Mouse (Mus musculus) layer of hippocampus, adult 18-20 months (tissue): ENCODE results near the gene Setd3. TPM values are rescaled to one million over a fixed set of nuclear protein-coding genes. Genes with fewer than 3 reads are reported as not detected.

Experiments
- DNase-seq, 2 experiments: peaks; one replicate each; pipeline ENCODE4 v3.0.0; 2022; ENCODE audit warnings: low spot score in 2 of 2
- total RNA-seq, 2 experiments: library from RNA; stranded (reverse); gene quantifications; 2 replicates each; pipeline ENCODE4 v1.2.3; 2021

The Setd3 gene
- total RNA-seq, 2 experiments from 2014 or later: 155 to 162 TPM

DNA sequence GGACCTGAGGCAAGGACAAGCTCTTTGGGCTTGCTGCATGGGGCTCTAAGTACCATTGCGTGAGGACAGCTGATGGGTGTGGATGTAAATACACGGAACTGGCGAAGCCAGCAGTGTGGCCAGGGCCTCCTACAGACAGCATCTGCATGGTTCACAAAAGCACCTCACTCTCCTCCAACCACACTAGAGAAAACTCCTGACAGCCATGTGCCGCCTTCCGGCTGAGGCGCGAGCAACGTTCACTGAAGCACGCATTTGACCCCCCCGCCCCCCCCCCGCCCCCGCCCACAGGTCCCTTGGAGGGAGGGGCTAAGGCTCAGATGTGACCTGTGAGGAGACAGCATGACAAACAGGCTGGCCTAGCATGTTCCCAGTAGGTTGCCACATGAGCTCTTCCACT lies 25.9 kb upstream of the Setd3 start:
- DNase-seq: no peak

DNA sequence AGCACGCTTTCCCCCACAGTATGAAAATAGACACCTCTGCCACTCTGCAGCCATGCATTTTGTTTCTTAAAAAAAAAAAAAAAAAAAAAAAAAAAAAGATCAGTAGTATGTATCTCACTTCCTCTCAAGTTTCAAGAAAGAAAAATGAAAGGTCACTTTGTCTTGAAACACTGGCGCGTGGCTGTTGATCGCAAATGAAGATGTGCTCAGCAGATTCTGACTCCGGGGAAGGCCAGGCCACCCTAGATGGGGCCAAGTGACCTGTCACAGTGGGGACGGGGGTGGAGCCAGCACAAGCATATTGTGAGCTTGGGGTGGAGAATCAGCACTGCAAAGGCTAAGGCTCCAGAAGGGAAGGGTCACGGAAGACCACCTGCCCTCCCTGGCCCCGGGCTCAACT lies 24.8 kb upstream of the Setd3 start:
- DNase-seq: no peak

DNA sequence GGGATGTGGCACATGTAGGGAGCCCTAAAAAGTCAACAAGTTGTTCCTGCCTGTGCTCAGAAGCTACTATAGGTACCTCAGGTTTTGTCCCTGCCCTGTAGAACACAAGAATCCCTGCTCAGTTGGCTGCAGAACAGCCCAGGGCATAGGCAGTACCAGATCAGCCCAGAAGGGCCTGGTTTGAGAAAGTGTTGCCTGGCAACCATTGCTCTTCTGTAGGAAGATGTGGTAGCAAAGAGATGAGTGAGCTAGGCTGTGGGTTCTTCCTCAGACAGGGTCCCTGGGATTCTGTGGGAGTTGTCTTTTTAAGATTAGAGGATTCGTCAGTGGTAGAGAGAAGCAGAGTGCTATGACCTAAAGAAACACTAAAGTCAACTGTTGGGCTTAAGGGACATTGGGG lies 21.0 kb upstream of the Setd3 start:
- no peak for DNase-seq

DNA sequence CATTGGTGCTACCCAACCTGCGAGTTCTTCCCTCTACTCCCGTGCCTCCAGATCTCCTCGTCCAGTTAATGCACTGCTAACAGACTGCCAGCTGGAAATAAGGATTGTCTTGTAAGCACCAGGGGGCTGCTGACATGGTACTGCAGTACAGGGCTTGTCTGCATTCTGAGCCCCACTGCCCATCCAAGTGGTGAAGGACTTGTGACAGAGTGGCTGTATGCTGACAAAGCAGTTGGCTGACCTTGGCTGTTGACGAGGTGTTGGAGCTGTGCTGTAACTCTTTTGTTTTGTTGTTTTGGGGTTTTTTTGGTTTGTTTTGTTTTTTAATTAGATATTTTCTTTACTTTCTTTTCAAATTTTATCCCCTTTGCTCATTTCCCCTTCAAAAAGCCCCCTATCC lies 19.3 kb upstream of the Setd3 start:
- no peak for DNase-seq

DNA sequence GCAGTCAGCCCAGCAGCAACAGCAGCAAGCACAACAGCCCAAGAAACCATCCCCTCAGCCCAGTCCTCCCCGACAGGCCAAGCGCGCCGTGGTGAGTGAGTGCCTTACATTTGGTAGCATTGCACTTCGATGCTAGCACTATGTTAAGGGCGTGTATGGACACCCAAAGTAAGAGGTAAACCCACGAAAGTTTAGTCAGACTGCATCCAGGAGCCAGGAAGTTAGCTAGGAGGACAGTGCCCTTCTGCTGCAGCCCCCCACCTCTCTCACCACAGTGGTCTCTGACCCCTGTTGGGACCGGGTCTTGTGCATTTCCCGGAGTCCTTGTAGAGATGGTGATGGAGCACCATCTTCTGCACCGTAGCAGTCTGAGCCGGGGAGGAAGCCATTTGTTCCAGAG lies 16.6 kb upstream of the Setd3 start:
- DNase-seq: no peak

DNA sequence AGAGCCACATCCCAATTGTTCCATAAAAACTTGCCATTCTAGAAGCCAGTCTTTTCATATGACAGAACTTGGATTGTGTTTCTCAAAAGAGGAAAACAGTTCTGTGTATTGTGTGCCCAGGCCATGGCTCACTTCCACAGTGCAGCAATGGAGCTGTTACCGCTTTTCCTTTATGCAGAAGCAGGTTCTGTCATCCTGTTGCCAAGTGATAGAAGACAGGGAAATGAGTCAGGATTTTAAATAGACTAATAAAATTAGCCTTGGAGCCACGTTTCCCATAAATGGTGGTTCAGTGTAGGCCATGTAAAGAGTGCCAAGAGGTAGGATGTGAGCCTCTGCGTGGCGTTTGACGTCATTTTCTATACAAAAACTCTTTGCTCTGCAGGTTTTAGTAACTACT lies 14.8 kb upstream of the Setd3 start:
- peak in 1 of 2 experiments; percentile 75 for DNase-seq

DNA sequence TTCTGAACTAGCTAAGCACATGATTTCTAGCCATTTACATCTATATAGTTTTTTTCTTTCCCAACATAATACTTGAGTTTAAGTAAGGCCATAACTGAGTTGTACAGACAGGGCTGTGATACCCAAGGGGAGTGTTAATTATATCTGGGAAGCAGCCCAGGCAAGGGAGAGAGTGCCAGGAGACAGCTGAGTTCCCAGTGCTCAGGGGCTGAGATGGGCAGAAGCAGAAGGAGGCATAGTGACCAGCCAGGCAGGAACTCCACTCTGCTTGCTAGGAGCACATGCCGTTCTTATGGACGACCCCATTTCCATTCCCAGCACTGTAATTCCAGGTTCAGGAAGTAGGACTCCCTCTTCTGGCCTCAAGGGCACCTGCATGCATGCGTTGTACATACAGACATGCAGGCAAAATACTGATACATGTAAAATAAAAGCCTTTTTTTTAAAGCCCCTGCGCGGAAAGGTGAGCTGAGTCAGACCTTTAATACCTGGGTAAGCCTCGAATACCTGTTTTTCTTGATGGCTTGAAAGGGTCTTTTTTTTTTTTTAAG lies 8.5 kb upstream of the Setd3 start:
- no peak for DNase-seq

DNA sequence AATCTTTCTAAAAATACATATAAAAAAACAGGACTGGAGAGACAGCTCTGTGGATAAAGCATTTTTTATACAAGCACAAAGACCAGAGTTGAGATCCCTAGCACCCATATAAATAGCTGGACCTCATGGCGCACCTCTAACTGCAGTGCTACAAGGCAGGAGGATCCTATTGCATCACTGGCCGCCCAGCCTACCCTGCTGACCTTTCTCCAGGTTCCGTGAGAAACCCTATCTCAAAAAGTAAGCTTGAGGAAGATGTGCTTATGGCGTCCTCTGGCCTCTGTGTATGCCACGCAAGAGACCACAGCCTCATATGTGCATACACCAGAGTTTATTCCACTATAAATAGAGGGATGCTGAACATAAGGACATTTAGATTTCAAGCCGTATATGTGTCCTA lies 2.6 kb upstream of the Setd3 start:
- DNase-seq: no peak

DNA sequence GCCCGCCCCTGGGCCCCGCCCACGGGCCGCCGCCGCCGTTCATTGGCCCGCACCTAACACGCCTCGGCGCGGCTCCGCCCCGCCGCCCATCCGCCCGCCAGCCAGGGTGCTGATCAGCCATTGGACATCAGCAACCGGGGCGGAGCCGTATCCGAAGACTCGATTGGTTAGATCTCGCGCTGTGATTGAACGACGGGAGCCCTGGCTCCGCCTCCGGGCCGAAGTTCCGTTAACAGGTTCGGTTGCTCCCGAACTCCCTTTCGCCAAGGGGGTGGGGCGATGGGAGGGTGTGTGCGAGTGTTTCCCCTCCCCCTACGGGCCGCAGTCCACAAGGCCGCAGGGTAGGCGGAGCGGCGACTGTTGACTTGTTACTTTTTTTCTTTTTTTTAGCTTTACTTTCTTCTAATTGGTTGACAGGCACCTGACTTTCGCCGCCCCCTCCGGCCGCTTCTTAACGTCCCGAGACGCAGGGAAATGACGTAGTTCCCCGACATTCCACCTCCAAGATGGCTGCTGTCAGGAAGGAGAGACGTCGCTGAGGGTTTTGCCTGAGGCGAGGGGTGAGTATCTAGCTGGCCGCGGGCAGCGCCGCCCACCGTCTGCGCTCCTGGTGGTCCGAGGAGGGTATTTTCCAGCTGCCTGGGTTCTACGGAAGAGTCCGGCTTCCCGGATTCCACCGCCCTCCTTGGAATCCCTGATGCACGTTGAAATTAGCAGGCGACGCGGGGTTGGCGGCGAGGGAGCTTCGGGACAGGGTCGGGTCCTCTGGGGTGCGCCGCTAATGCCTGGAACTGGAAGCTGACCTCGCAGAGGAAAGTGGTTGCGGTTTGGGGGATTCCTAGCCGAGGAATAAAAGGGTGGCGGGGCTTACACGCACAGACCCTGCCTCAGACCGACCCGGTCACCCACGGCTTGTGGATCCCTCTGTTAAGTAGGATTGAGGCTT lies 480 bp upstream of the Setd3 start, which contains the start of gene Ccnk:
TSS of gene Ccnk (plus strand) at position 259 of the 946 bp plus-strand sequence.
- peak; percentile 100 for DNase-seq

DNA sequence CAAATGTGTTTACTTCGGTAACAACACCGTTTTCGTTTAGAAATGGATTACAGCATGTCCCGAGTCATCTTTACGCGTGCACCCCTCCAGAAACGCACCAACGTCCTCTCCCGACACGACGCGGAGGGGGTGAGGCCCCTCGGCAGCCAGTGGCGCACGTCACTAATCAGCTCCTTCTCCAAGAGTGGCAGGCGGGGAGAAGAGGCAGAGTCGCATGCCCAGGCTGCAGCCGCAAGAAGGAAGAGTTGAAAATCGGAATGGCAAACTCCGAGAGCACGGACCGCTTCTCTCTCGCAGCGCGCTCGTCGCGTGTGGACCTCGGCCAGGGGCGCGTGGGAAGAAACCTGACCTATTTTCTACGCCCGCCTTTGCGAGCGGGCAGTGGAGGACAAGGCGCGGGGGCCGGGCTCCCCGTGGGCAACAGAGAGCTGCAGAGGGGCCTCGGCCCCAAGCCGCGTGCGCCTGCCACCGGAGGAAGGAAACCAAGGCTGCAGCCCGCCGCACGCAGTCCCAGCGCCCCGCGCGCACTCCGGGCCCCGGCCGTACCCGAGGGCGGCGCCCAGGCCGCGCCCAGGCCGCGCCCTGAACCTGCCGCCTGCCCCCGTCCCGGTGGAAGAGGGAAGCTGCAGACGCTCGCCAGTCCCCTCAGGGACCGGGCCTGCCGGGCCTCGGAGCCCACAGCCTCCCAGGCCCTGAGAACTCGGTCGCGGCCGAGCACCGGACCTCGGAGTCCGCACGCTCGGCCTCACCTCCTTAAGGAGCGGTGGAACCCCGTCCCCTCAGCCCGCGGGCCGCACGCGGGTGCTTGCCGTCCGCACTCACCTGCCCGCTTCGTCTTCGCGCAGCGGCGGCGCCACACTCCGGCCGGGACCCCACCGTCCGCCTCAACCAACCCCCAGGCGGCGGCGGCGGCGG lies 526 bp downstream of the Setd3 start:
- DNase-seq: peak; percentile 42 to 63

DNA sequence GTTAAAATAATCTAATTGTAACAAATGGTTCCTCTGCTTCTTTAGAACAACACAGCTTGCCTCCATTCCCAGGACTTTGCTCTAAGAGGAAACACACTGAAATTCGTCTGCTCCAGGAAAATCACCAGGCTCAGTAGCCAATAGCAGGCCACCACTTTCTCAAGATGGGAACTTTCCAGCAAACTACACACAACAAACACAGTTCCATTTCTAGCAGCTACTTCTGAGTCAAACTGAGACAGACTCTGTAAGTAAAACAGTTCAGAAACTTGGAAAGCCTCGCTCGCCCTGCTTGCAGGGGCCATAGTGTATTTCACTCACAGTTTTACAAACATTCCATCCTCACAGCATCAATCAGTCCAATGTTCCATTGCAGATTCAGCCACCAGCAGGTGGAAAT lies 2.7 kb downstream of the Setd3 start:
- no peak for DNase-seq

DNA sequence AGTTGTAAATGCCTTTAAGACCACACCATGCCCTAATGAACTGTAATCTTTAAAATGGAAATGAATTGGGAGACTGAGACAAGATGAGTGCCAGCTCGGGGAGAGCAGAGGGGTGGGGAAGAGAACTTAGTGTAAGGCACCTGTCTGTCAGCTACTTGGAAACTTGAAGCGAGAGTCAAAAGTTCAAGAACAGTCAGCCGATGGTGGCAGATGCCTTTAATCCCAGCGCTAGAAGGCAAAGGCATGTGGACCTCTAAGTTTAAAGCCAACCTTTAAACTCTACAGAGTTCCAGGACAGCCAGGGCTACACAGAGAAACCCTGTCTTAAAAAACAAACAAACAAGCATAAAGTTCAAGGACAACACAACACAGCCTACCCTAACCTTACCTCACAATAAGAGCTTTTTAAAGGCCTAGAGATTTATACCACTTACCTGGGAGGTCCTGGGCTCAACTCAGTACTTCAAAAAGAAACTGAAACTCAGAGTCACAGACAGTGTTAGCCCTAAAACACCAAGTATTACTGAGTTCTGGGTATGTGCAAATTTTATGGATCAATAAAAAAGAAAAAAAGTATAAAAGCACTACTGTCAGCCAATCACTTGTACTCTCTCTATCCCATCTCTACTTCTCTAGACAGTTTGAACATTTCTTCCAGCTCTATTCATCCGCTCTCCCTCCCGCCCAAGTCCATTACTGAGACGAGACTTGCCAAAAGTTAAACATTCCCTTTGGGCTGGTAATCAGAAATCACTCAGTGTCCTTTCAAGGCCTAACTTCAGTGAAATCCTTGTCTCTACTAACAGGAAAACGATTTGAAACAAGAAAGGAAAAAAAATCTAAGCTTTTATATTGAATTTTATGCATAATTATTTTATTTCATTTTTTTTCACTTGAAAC lies 4.3 kb downstream of the Setd3 start:
- DNase-seq: no peak

DNA sequence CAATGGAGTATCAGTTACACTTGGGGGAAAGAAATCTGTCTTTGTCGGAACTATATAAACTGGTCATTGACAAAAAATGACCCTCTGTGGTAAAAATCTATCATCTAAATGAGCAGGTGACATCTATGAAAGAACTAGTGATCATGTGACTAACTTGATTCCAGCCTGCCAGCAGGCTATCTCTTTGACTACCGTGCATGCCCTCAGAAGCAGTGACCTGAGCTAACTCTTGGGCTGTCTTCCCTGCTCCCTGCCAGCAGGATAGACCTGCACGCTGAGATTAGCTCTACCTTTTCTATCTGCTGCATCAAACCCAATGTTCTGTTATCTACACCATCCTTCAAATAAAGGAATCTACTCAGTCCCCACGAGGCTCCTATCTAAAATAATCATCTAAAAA lies 6.5 kb downstream of the Setd3 start:
- no peak for DNase-seq

DNA sequence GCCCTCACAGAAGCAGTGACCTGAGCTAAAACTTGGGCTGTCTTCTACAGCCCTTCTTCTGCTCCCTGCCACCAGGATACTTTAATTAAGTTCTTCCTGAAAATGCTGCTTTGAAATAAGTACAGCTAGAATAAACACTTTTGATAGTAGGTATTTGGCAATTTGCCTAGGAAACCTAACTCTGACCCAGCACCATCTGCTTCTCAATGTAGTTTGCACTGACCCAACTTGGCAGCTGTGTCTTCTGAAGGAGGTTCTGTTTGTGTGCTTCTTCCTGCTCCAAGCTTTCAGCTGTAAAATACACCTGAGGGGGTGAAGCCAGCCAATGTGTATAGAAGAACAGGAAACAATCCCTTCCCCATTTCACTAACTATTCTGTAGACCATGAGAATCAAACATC lies 7.8 kb downstream of the Setd3 start:
- DNase-seq: no peak

DNA sequence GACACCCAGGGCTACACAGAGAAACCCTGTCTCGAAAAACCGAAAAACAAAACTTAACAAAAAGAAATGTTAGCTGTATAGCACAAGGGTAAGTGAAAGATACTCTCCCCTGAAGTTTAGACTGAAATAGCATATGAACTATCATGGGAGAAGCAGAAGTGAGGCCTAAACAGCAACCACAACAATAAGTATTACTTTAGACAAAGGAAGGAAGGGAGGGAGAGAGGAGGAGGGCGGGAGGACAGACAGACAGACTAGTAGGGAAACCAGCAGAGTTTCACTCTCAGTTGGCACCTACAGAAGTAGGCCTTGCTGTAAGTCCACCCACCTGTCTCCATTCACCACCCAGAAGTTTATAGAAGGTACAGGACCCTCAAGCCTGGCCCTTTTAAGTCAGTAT lies 8.6 kb downstream of the Setd3 start:
- no peak for DNase-seq

DNA sequence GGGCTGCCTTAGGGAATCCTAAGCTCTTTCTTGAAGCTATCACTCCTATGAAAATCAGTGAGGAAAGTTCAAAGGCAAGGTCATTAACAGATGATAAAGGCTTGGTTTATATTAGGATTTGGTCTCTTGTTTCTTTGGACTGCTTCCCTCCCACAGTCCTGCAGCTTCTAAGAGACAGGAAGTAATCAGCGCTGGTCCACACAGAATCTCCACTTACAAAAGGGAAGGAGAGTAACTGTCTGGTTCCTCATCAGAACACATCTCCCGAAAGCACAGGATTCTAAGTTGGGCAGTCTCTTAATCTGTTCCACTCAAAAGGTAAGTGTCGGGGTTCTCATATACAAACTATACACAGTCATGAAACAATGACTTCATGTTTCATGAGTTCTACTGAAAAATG lies 10.2 kb downstream of the Setd3 start:
- DNase-seq: no peak

DNA sequence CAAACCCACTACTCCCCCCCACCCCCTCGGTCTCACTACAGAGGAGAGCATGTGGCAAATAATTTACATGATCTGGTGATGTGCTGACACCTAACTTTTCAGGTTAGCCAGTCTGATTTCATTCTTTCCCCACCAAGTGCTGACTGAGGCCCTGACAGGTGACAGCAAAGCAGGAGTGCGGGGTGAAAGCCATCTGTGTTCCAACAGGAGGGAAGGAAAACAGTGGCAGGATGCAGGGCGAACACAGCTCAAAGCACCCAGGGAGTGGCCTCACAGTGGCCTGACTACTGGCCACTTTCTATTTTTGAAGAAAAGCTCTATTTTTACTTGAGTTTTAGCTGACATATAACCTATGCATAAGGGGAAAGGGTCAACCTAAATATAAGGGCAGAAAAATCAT lies 15.4 kb downstream of the Setd3 start:
- DNase-seq: no peak

DNA sequence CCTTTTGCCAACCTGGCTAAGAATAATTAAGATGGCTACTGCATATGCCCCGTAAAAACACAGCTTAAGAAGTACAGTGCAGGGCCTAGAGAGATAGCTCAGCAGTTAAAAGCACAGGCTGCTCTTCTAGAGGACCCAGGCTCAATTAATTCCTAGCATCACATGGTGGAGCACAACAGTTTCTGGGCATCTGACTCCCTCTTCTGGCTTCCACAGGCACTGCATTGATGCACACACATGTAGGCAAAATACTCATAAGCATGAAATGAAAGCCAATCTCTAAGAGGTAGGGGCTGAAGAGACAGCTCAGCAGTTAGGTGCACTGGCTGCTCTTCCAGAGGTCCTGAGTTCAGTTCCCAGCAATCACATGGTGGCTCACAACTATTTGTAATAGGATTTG lies 17.1 kb downstream of the Setd3 start:
- peak in 1 of 2 experiments; percentile 65 for DNase-seq

DNA sequence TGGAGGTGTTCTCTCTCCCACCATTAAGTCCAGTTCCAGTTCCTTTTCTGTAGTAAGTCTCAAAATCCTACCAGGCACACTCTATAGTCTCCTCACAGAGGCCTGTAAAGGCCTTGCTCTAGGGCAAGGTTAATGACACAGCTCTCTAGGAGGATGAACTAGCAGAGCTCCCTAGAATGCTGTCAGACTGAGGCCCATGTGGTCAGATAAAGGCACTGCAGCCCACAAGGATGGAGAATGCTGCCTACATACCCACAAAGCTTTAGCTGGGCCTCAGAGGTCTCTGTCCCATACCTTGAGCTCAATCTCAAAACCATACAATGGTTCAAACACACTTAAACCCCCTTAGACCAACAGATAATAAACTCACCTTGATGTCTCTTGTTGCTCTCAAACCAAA lies 19.3 kb downstream of the Setd3 start:
- DNase-seq: no peak

DNA sequence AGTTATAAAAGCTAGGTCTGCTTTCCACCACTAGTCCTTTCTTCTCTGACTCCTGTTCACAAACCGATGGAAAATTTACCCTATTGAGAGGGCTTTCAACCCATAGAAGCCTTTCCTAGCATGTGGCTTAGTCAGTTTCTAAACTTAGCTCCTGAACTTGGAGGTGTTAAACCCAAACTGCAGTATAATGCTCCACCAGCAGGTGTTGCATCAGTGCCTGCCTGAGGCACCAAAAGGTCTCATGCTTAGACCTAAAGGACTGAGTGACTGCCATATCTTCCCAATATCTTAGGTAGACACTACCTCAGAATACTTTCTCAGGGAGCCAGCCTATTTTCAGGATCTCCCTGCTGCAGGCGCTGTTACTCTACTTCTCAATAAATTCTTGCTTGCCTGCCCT lies 26.4 kb downstream of the Setd3 start:
- no peak for DNase-seq

DNA sequence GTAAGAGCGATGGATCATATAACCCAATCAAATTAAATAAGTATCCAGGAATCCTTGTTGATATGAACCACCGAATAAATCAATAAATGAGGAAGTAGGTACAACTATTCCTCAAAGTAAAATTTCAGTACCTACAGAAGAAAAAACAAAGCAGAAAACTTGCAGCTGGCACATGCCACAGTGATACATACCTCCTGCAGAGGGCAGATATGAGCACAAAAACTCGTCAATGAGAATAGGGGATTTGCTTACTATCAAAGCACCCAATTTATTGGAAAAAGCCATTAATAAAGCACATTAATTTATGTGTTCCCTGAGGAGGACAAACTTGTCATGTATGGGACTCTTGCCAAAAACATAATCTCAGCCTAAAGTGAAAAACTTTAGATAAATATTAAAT lies 29.4 kb downstream of the Setd3 start:
- no peak for DNase-seq
